Mouse (Mus musculus) midbrain, embryonic 14.5 days (tissue): Measurements from ENCODE around the gene Skap1. TPM values are rescaled to one million over a fixed set of nuclear protein-coding genes. Genes with fewer than 3 reads are reported as not detected.

Experiments
- ATAC-seq: fragments of 200-750 bp; cut with Nextera tagmentation; 2 replicates; pipeline ENCODE4 v1.8.0; 2017; ENCODE audit warnings: moderate number of reproducible peaks, moderate library complexity; ENCODE audit not compliant: low FRiP score, low TSS enrichment
- DNase-seq: peaks from one replicate; pipeline ENCODE4 v3.0.0-alpha.2; 2015
- H3K27ac ChIP-seq: fragments of 300-500 bp; sonication (generic); replicated peaks from 2 replicates; pipeline ENCODE4 v1.5.1; 2014; ENCODE audit warnings: mild to moderate bottlenecking, low read depth, low read length, moderate library complexity
- H3K27me3 ChIP-seq: fragments of 300-500 bp; sonication (generic); 2 replicates; pipeline ENCODE4 v1.6.1; 2014; ENCODE audit warnings: low read length, control low read depth, mixed read lengths; ENCODE audit not compliant: control insufficient read depth, insufficient read depth
- H3K36me3 ChIP-seq: fragments of 300-500 bp; sonication (generic); 2 replicates; pipeline ENCODE4 v1.6.1; 2014; ENCODE audit warnings: low read length, control low read depth; ENCODE audit not compliant: control insufficient read depth, insufficient read depth
- H3K4me1 ChIP-seq: fragments of 300-500 bp; sonication (generic); 2 replicates; pipeline ENCODE4 v1.6.1; 2014; ENCODE audit warnings: mild to moderate bottlenecking, antibody characterized with exemption, low read length, control low read depth; ENCODE audit not compliant: control insufficient read depth, insufficient read depth
- H3K4me2 ChIP-seq: fragments of 300-500 bp; sonication (generic); 2 replicates; pipeline ENCODE4 v1.6.1; 2014; ENCODE audit warnings: mild to moderate bottlenecking, low read length, moderate library complexity
- H3K4me3 ChIP-seq: fragments of 300-500 bp; sonication (generic); replicated peaks from 2 replicates; pipeline ENCODE4 v1.5.1; 2014; ENCODE audit warnings: low read depth, low read length
- H3K9ac ChIP-seq: fragments of 300-500 bp; sonication (generic); replicated peaks from 2 replicates; pipeline ENCODE4 v1.6.1; 2014; ENCODE audit warnings: mild to moderate bottlenecking, low read length, moderate library complexity
- H3K9me3 ChIP-seq: fragments of 300-500 bp; sonication (generic); 2 replicates; pipeline ENCODE4 v1.6.1; 2016; ENCODE audit warnings: low read length, control low read depth, mixed read lengths; ENCODE audit not compliant: control insufficient read depth
- WGBS: fragments of 180-500 bp; shearing (Covaris S2); extraction: QIAGEN DNeasy Blood & Tissue Kit; methylation state at CpG from one replicate; pipeline ENCODE4 v1.1.7; 2014; 5-methylcytosine and 5-hydroxymethylcytosine counted together
- polyA plus RNA-seq: library from polyadenylated mRNA; unstranded; fragments of >200 nt; fragmentation: Nextera tagmentation; extraction: Ambion mirVana; gene quantifications from 2 replicates; pipeline ENCODE4 v1.2.1, GENCODE M21; 2014

Gene Skap1
- polyA plus RNA-seq, 1 experiment from 2014 or later, result 2.9 TPM

DNA sequence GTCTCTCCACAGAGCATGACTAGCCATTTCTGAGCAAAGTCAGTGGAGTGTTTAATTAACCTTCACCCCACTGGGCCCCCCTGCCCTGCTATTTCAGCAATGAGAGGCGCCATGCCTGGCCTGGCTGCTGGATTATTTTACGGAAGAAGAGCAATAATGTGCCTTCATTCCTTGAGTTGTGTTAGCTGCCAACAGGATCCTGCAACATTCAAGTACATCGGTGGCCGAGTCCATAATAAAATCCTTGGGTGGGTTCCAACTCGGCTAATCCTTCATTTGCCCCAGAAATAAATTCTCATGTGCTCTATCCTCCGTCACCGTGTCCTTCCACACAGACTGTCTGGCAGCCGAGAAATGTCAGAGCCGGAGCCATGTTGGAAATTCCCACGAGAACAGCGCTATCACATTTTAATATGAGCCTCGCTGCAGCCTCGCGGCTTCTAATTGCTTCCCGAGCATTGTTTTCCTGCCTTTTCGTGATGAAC lies 61.8 kb downstream of the Skap1 start:
- ATAC-seq (no peak), DNase-seq (peak; percentile 75)
- peak overlapping the region; percentile 37 for H3K4me2 ChIP-seq
- H3K4me3 ChIP-seq, result no peak overlapping the region
- H3K4me1 ChIP-seq, result no peaks in the 10 kb centered on the region
- no peaks in the 10 kb centered on the region for H3K27me3 ChIP-seq
- H3K36me3 ChIP-seq, result no peaks in the 10 kb centered on the region
- peak overlapping the region; percentile 65 for H3K27ac ChIP-seq
- H3K9me3 ChIP-seq, result no peaks in the 10 kb centered on the region
- H3K9ac ChIP-seq, result no peak overlapping the region
- 60% methylated on average over 16 of the region's 16 CpGs for WGBS

DNA sequence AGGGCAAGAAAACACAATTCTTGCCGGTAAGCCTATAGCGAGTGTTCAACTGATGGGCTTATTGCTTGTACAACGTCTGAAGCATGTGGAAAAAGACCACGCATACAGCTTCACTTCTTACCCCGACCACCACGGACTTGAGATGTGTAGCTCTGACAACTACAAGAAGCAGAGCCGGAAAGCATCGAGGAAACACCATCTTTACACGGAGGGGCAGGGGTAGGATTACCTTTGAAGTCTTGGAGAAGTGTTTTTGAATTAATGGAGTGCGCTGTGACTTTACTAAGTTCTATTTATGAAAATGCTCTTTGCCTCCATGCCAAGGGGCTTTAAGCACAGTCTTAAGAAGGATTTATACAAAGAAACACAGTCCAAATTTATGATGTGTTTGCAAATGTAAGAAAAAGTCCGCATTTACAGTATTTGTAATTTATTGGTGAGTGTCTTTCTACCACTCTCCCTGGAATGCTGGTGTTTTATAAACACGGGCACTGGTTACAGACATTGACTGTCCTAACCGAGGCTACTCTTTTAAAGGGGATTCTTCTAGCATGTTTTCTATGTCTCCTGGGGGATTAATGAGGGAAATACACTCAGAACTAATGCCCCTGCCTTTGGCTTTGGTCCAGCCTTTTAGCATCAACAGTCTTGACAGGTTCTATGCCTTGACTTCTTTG lies 67.5 kb downstream of the Skap1 start:
- H3K9ac ChIP-seq, result no peak overlapping the region
- H3K9me3 ChIP-seq, result no peaks in the 10 kb centered on the region
- H3K4me3 ChIP-seq, result no peak overlapping the region
- no peaks in the 10 kb centered on the region for H3K27me3 ChIP-seq
- DNase-seq, result no peak
- no peaks in the 10 kb centered on the region for H3K36me3 ChIP-seq
- H3K4me1 ChIP-seq, result no peaks in the 10 kb centered on the region
- no peak overlapping the region for H3K27ac ChIP-seq
- 71% methylated on average over 13 of the region's 13 CpGs for WGBS
- H3K4me2 ChIP-seq, result no peak overlapping the region
- no peak for ATAC-seq

GRCm38 (mm10) chr11:96534531-96534930 lies 70.1 kb downstream of the Skap1 start:
- no peak for DNase-seq
- no peak for ATAC-seq
- Histone ChIP-seq H3K27ac (no peak overlapping the region), H3K27me3 (no peaks in the 10 kb centered on the region), H3K4me2 (no peak overlapping the region), H3K4me1 (no peaks in the 10 kb centered on the region), H3K36me3 (no peaks in the 10 kb centered on the region), H3K9ac (no peak overlapping the region), H3K4me3 (no peak overlapping the region), H3K9me3 (no peaks in the 10 kb centered on the region)
- 76% methylated on average over 2 of the region's 2 CpGs for WGBS

GRCm38 (mm10) chr11:96536146-96536545 lies 71.8 kb downstream of the Skap1 start:
- H3K9me3 ChIP-seq, result no peaks in the 10 kb centered on the region
- 23% methylated on average over 5 of the region's 5 CpGs for WGBS
- no peaks in the 10 kb centered on the region for H3K4me1 ChIP-seq
- no peak overlapping the region for H3K4me3 ChIP-seq
- H3K27me3 ChIP-seq, result no peaks in the 10 kb centered on the region
- H3K27ac ChIP-seq, result no peak overlapping the region
- no peaks in the 10 kb centered on the region for H3K36me3 ChIP-seq
- ATAC-seq, result no peak
- peak; percentile 87 for DNase-seq
- H3K9ac ChIP-seq, result no peak overlapping the region
- H3K4me2 ChIP-seq, result no peak overlapping the region

DNA sequence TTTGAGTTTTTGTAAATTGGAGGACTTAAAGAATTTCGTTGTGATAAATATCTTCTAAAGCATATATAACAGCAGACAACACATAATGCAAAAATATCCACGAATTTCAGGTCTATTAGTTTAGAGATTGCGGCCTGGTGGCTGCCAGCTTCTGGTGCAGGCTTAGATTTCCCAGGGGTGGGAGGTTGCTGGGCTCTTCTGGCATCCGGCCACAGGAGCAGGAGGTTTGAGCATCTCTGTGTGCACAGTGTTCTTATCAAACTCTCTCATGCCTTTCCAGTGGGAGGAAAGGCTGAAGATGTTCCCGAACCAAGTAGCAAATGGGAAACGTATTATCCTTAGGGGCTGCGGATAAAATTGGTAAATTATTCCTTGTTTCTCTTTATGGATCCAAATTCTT lies 77.6 kb downstream of the Skap1 start:
- Histone ChIP-seq H3K9ac (no peak overlapping the region), H3K4me2 (no peak overlapping the region), H3K27me3 (no peaks in the 10 kb centered on the region; the same call in 1 of the 2 replicates), H3K4me1 (no peaks in the 10 kb centered on the region), H3K9me3 (no peaks in the 10 kb centered on the region), H3K36me3 (no peaks in the 10 kb centered on the region), H3K4me3 (no peak overlapping the region), H3K27ac (no peak overlapping the region)
- ATAC-seq (no peak), DNase-seq (peak; percentile 70)
- 63% methylated on average over 7 of the region's 7 CpGs for WGBS

GRCm38 (mm10) chr11:96542561-96542960 lies 78.2 kb downstream of the Skap1 start:
- no peak overlapping the region for H3K27ac ChIP-seq
- DNase-seq, result no peak
- no peaks in the 10 kb centered on the region; the same call in 1 of the 2 replicates for H3K27me3 ChIP-seq
- H3K36me3 ChIP-seq, result no peaks in the 10 kb centered on the region
- H3K9ac ChIP-seq, result no peak overlapping the region
- no peaks in the 10 kb centered on the region for H3K9me3 ChIP-seq
- ATAC-seq, result no peak
- no peaks in the 10 kb centered on the region for H3K4me1 ChIP-seq
- no peak overlapping the region for H3K4me2 ChIP-seq
- 78% methylated on average over 7 of the region's 7 CpGs for WGBS
- no peak overlapping the region for H3K4me3 ChIP-seq

DNA sequence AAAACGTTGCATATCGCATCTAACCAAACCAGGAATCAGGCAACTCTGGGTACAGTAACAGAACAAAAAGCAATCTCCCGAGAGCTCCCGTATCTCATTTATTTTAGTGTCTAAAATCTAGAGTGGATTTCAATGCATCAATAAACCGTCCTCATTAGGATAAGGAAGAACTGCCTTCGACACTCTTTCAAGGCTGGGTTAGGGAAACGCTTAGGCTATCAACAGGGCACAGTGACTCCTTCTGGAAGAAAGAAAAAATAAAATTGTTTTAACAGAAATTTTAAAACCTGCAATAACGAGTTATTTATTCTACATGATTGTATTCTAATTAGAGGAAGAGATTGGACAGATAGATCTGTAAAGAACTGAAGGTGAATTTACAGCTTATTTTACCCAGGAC lies 82.0 kb downstream of the Skap1 start:
- ATAC-seq (no peak), DNase-seq (no peak)
- no peak overlapping the region for H3K27ac ChIP-seq

GRCm38 (mm10) chr11:96550960-96551703 lies 86.7 kb downstream of the Skap1 start:
- 85% methylated on average over 9 of the region's 9 CpGs for WGBS
- no peaks in the 10 kb centered on the region for H3K4me1 ChIP-seq

More for the DNA sequence above, 82.0 kb downstream of the Skap1 start:
- Histone ChIP-seq H3K36me3 (no peaks in the 10 kb centered on the region), H3K4me1 (no peaks in the 10 kb centered on the region), H3K9ac (no peak overlapping the region), H3K9me3 (no peaks in the 10 kb centered on the region), H3K4me2 (no peak overlapping the region), H3K4me3 (no peak overlapping the region), H3K27me3 (no peaks in the 10 kb centered on the region; the same call in 1 of the 2 replicates)
- 75% methylated on average over 8 of the region's 8 CpGs for WGBS

More at GRCm38 (mm10) chr11:96550960-96551703, 86.7 kb downstream of the Skap1 start:
- Histone ChIP-seq H3K9me3 (no peaks in the 10 kb centered on the region), H3K4me2 (no peak overlapping the region), H3K36me3 (no peaks in the 10 kb centered on the region), H3K4me3 (no peak overlapping the region), H3K27me3 (peaks cover 4% of the 10 kb centered on the region; the same call in 1 of the 2 replicates), H3K9ac (no peak overlapping the region), H3K27ac (no peak overlapping the region)
- no peak for DNase-seq
- no peak for ATAC-seq
